Comparison of ENCODE assay signal across 26 mouse cellular contexts in the genomic region with DNA sequence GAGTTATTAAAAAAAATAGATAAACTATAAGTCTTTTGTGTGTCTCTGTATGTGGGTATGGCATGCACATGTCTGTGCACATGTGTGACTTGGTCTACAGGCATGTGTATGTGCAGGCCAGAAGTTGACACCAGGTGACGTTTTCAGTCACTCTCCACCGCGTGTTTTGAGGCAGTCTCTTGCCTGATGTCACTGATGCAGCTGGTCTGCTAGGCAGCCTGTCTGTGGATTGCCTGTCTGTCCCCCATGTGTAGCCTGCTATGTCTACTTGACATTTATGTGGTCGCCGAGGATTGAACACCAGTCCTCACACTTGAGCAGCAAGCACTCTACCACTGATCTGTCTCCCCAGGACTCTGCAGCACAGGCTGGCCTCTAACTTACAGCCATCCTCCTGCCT. TPM values are rescaled to one million over a fixed set of nuclear protein-coding genes. Genes with fewer than 3 reads are reported as not detected.
DNase-seq lines count a peak whose midpoint lies in the region; TF ChIP-seq lines count a peak whose summit lies in the region.
"Had no signal": no experiment of that assay in that cellular context is flagged by ENCODE, and none has a peak within 500 bp of the region (broad histone marks: within the 10 kb centered on the region; RNA-seq: fewer than 3 reads in every experiment).

No protein-coding gene starts in this region.

- no peak for DNase-seq in liver, adult 2 months (ENCODE audit: extremely low read depth, low read depth, low spot score)
- no peak for DNase-seq in liver
- peak; percentile 47 for DNase-seq in thymus, adult 2 months
- peak; percentile 63 for DNase-seq in thymus, postnatal 25 days
- no peak for DNase-seq in right cerebral cortex, postnatal 36 days (ENCODE audit: low spot score in 2 of 2)
- DNase-seq in kidney, postnatal 4 days = no peak
- no peak for DNase-seq in kidney, postnatal 14 days
- DNase-seq: adrenal gland, adult 8-10 months; adrenal gland, postnatal 36 days; cerebellum, adult 11 months; cerebellum, adult 8-10 months; cerebellum, postnatal 14 days; embryo, embryonic 11 days; gastrocnemius, postnatal 36 days; heart, adult 18-20 months; heart, postnatal 36 days had no signal

- H3K9ac ChIP-seq in liver, adult 2 months (ENCODE audit: low read depth, low read length) = no peak overlapping the region
- H3K9ac ChIP-seq: embryonic facial prominence, embryonic 15.5 days; forebrain, embryonic 15.5 days; heart, embryonic 15.5 days; hindbrain, embryonic 13.5 days had no signal

- TF ChIP-seq CTCF in liver, adult 2 months (IDR thresholded peaks at IDR 0.05; ENCODE audit: low read depth, low read length) = no peak
- TF ChIP-seq CTCF in thymus, adult 2 months (IDR thresholded peaks at IDR 0.05; ENCODE audit: borderline replicate concordance, control insufficient read depth, extremely low read depth, insufficient read depth, low read length, poor library complexity) = no peak

- no peak overlapping the region for H3K4me3 ChIP-seq in liver, adult 2 months (ENCODE audit: insufficient read depth, low read depth, low read length)
- H3K4me3 ChIP-seq in thymus, adult 2 months (ENCODE audit: control insufficient read depth, insufficient read depth, low read length) = no peak overlapping the region
- H3K4me3 ChIP-seq: embryonic facial prominence, embryonic 15.5 days; erythroblast, embryonic 14.5 days; forebrain, embryonic 10.5 days; forebrain, embryonic 15.5 days; heart, embryonic 10.5 days; heart, embryonic 15.5 days; hindbrain, embryonic 13.5 days had no signal

- TF ChIP-seq POLR2A in liver, adult 2 months (IDR thresholded peaks at IDR 0.05; ENCODE audit: extremely low read depth, insufficient read depth, low read length) = no peak
- TF ChIP-seq POLR2A in thymus, adult 2 months (IDR thresholded peaks at IDR 0.05; ENCODE audit: control insufficient read depth, extremely low read depth, insufficient read depth, low read length, poor library complexity) = no peak

- peak overlapping the region; percentile 28 for H3K27ac ChIP-seq in liver, adult 2 months (replicated peaks; ENCODE audit: insufficient read depth, low read depth, low read length)
- peak overlapping the region; percentile 74 for H3K27ac ChIP-seq in thymus, adult 2 months (ENCODE audit: control insufficient read depth, insufficient read depth, low read length)
- H3K27ac ChIP-seq: embryonic facial prominence, embryonic 15.5 days; forebrain, embryonic 10.5 days; forebrain, embryonic 15.5 days; heart, embryonic 10.5 days; heart, embryonic 15.5 days; hindbrain, embryonic 13.5 days; hindbrain, postnatal 0 days had no signal

- no peaks in the 10 kb centered on the region for H3K27me3 ChIP-seq in liver, adult 2 months (ENCODE audit: control insufficient read depth, insufficient read depth, low read length)
- no peaks in the 10 kb centered on the region for H3K27me3 ChIP-seq in thymus, adult 2 months (ENCODE audit: control insufficient read depth, insufficient read depth, low read length)
- H3K27me3 ChIP-seq: CH12.LX; embryonic facial prominence, embryonic 15.5 days; forebrain, embryonic 15.5 days; heart, embryonic 15.5 days; hindbrain, embryonic 13.5 days; Patski had no signal

- WGBS in liver, adult 2 months = 79% methylated on average over 5 of the region's 5 CpGs
- WGBS in thymus, adult 2 months = 40% methylated on average over 5 of the region's 5 CpGs

- no peaks in the 10 kb centered on the region for H3K4me1 ChIP-seq in liver, adult 2 months (ENCODE audit: control insufficient read depth, insufficient read depth, low read length)
- peaks cover 22% of the 10 kb centered on the region for H3K4me1 ChIP-seq in thymus, adult 2 months (replicated peaks; ENCODE audit: control insufficient read depth, insufficient read depth, low read length)
- H3K4me1 ChIP-seq: embryonic facial prominence, embryonic 15.5 days; forebrain, embryonic 10.5 days; forebrain, embryonic 15.5 days; heart, embryonic 10.5 days; heart, embryonic 15.5 days; hindbrain, embryonic 13.5 days had no signal

- H3K79me2 ChIP-seq in liver, adult 2 months (ENCODE audit: control insufficient read depth, insufficient read depth, low read length) = no peaks in the 10 kb centered on the region

- peaks cover 33% of the 10 kb centered on the region for H3K36me3 ChIP-seq in liver, adult 2 months (ENCODE audit: control insufficient read depth, insufficient read depth, low read length)
- no peaks in the 10 kb centered on the region for H3K36me3 ChIP-seq in thymus, adult 2 months (ENCODE audit: control insufficient read depth, insufficient read depth, low read length)
- H3K36me3 ChIP-seq: embryonic facial prominence, embryonic 15.5 days; forebrain, embryonic 10.5 days; forebrain, embryonic 15.5 days; heart, embryonic 15.5 days had no signal

RNA-seq across cellular contexts. Expression of a gene that starts 20.5 kb away (rescaled TPM):
- 14.0 and 15.7 TPM in 2 replicates for total RNA-seq in liver, adult 2 months (2014; rRNA removed)
- 2.1 and 4.3 TPM in 2 replicates for polyA plus RNA-seq in liver, adult 2 months (2012; rRNA removed)
- 21.9 and 24.3 TPM in 2 replicates for polyA plus RNA-seq in thymus, adult 2 months (2012; rRNA removed)

RNA-seq across cellular contexts. Expression of a gene that starts 20.7 kb away (rescaled TPM):
- total RNA-seq in liver, adult 2 months (2014; rRNA removed) = 20.0 and 26.5 TPM in 2 replicates
- polyA plus RNA-seq in liver, adult 2 months (2012; rRNA removed) = 10.7 and 13.9 TPM in 2 replicates
- polyA plus RNA-seq in thymus, adult 2 months (2012; rRNA removed) = 15.9 and 17.4 TPM in 2 replicates

RNA-seq across cellular contexts. Expression of a gene that starts 31.4 kb away (rescaled TPM):
- total RNA-seq in liver, adult 2 months (2014; rRNA removed) = 2.2 and 2.5 TPM in 2 replicates
- 0.87 and 1.0 TPM in 2 replicates for polyA plus RNA-seq in liver, adult 2 months (2012; rRNA removed)
- polyA plus RNA-seq in thymus, adult 2 months (2012; rRNA removed) = 56.2 and 69.8 TPM in 2 replicates
- polyA plus RNA-seq: erythroblast, embryonic 14.5 days; Patski had no signal

Comparison
In these comparisons a context has a peak if more than half of its experiments do, and no peak if none do; other contexts are left out.
1. DNase-seq: peak in thymus, adult 2 months (single experiment) and thymus, postnatal 25 days (single experiment); none in liver, adult 2 months (single experiment), liver (single experiment), right cerebral cortex, postnatal 36 days (0 of 2), kidney, postnatal 4 days (0 of 2) and kidney, postnatal 14 days (single experiment).
2. RNA of a gene that starts 31.4 kb away (polyA plus RNA-seq): 56.2 to 69.8 TPM in thymus, adult 2 months; 0.87 to 1.0 TPM in liver, adult 2 months; every median in the first group is over 10 times any median in the second.